Mouse (Mus musculus): ENCODE results near the gene Msx1. TPM values are rescaled to one million over a fixed set of nuclear protein-coding genes. Genes with fewer than 3 reads are reported as not detected.

Gene Msx1
- total RNA-seq, 2 experiments from 2014 or later, result not detected

DNA sequence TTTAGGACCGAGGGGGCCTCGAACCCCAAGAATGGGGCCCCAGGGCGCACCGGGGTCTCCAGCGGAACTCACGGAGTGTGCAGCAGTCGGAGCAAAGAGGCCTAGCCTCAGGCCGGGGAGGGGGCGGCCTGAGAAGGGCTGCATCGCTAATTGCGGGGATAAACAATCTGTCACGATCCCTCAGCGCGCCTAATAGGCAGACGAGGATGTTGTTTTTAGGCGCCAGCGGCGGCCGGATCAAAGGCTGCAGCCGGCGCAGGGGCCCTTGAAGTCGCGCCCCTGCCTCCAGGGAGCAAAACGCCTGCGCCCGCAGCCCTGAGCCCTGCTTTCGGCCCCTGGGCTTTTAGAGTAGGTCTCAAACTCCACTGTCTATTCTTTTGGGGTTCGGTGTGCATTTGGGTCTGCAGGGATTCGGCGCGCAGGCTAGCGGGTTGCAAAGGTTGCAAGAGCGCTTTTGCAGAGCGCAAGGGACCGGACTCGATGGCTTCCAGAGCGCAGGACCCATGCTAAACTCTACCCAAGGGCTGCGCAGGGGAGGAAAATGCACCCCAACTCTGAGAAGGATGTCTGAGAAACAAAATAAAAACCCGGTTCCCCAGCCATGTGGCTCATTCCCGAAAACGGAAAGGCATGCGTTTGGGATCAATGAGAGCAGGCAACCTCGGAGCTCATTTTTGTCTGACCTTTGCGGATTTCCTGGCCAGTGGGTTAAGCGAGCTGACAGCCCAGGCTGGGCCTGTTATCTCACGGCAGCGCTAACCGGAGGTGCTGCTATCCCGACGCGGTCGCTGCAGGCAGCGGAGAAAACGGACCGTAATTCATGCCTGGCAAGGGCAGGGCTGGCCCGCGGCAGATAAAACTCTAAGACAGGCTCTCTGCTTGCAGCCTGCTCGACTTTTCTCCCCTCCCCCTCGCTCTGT lies 2.6 kb upstream of the Msx1 start:
- ATAC-seq (replicated peaks; ENCODE audit: poor library complexity), result 0 out of 2 replicates have a peak, but pooled peaks have one; percentile 15

DNA sequence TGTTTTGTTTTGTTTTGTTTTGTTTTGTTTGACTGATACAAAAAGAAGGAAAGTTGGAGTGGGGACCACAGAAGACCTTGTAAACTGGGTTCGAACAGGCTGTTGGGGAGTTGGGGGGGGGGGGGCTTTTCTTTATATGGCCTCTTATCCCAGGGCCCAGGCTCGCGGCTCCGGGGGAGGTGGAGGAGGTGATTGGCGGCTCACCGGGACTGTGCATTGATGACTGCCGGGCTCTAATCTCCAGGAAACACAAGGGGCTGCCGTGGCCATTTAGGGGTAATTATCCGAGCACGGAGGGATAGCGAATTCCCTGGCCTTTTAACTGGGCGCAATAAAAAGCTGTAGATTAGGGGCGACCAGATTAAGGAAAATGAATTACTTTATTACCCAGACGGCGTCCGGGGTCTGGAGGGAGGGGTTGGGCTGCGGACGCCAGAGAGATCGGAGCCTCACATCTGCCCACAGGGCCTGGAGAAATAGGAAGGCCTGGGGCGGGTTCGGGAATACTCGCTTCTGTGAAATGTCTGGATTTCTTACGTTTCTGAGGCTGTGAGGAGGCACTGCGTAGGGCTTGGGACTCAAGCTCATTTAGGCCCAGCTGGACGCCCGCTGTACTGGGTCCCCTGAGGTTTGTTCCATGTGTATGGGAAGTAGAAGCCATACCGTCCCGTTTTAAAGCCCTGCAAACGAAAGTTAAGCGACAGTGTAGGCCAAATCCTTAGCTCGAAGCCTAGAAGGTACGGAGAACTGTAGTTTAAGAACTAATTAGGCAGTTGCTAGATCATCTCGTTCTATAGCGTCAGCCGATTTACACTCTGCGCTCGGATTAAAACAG lies 1.4 kb upstream of the Msx1 start:
- no peak for ATAC-seq (replicated peaks; ENCODE audit: poor library complexity)

DNA sequence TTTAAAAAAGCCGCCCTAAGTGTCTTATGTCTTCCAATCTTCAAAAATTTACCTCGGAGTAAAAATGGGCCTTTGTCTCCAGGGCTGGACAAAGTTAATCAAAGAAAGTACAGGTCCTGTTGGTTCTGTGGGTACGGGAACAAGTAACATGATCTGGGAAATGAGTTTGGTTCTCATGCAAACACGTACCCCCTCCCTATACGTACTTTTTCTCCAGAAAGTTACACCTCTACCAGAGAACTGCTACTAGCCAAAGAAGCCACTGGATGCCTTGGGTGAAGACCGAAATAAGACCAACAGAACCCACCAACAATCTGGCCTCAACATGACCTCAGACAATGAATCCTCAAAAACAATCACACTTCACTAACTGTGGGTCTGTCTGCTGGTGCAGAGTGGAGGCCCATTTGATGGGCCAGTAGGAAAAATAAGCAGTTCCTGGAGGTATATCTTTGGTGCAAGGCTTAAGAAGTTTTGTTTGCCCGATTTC lies 773 bp upstream of the Msx1 start:
- ATAC-seq (replicated peaks; ENCODE audit: poor library complexity), result no peak

DNA sequence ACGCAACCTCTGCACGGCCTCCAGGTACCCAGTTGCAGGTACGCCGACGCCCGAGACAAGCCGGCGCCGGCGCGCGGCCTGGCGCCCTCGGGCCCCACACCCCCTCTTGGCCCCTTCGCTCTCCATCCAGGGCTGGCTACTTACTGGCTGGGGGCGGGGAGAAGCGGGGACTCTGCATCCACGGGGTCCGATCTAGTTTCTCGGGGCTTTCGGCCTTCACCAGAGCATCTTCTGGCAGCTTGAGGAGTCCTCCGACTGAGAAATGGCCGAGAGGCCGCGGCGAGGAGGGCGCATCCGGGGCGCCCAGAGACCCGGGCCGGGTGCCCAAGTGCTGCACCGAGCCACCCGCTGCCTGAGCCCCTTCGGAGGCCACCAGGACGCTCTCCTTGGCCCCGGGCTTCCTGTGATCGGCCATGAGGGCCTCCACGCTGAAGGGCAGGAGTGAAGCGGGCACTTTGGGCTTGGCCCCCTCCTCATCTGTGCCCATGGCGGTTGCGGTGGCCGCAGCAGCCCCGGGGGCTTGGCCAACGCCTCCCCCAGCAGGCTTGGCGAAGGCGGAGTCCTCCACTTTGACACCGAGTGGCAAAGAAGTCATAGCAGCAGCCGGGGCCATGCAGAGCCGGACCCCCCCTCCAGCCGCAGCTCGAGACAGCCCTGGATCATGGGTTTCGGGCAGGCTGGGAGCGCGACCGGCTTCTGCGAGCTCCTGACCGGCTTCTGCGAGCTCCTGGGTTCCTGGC lies 492 bp downstream of the Msx1 start:
- no peak for ATAC-seq (replicated peaks; ENCODE audit: poor library complexity)

- no peak for ATAC-seq (replicated peaks; ENCODE audit: poor library complexity)
Observed at GRCm38 (mm10) chr5:37822791-37823720, 1.3 kb downstream of the Msx1 start.

- no peak for ATAC-seq (replicated peaks; ENCODE audit: poor library complexity)
Observed at GRCm38 (mm10) chr5:37822116-37822707, 2.2 kb downstream of the Msx1 start.

DNA sequence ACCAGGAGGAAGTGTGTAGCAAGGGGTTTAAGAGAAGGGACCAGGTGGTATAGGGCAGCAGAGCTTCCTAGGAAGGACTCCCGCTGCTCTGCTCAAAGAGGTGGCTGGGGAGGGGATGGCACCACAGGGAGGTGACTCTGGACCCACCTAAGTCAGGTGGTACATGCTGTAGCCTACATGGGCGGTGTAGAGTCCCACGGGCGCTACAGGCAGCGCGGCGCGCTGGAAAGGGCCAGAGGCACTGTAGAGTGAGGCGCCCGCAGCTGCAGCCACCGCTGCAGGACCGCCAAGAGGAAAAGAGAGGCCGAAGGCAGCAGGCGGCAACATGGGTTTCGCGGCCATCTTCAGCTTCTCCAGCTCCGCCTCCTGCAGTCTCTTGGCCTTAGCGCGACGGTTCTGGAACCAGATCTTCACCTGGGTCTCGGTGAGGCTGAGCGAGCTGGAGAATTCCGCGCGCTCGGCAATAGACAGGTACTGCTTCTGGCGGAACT lies 3.2 kb downstream of the Msx1 start:
- no peak for ATAC-seq (replicated peaks; ENCODE audit: poor library complexity)

GRCm38 (mm10) chr5:37820689-37821088 lies 3.7 kb downstream of the Msx1 start:
- no peak for ATAC-seq (replicated peaks; ENCODE audit: poor library complexity)

- ATAC-seq (replicated peaks; ENCODE audit: poor library complexity), result no peak
Observed at GRCm38 (mm10) chr5:37819971-37820370, 4.4 kb downstream of the Msx1 start.

- no peak for ATAC-seq (replicated peaks; ENCODE audit: poor library complexity)
Observed at GRCm38 (mm10) chr5:37819541-37819940, 4.8 kb downstream of the Msx1 start.

GRCm38 (mm10) chr5:37818533-37819215 lies 5.7 kb downstream of the Msx1 start:
- no peak for ATAC-seq (replicated peaks; ENCODE audit: poor library complexity)

- ATAC-seq (replicated peaks; ENCODE audit: poor library complexity), result no peak
Observed at GRCm38 (mm10) chr5:37817658-37818532, 6.5 kb downstream of the Msx1 start.

DNA sequence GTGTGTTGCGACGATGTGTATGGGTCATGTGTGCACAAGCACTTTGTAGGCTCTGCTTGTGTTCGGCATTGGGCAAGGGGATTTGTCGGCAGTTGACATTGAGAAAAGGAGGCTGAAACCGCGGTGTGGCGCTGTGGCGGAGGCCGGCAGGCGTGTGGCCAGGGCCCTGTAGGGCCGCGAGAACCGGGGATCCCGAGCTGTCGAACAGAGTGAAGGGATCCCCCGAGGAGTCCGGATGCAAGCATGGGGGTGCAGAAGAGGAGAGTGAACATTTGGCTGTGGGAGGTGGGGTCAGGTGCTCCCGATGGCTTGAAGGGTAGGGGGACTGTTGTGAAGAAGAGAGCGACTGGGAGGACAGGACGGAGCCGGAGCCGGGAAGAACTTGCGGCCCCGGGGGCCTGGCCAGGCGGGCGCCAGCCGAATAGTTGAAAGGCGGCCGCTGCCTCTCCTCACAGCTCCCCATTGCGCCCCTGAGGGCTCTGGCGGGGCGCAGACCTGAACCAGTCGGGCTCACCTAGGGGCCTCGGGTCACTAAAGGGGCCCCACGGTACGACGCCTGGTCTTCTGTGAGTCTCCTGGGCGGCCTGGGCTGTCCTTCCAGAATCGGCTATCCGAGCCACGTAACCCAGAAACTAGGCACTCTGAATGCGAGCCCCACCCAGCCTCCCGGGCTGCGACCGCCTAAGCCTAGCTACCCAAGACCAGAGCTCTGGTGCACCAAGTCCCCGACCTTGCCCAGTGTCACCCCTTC lies 7.3 kb downstream of the Msx1 start:
- no peak for ATAC-seq (replicated peaks; ENCODE audit: poor library complexity)

GRCm38 (mm10) chr5:37815909-37816308 lies 8.5 kb downstream of the Msx1 start:
- ATAC-seq (replicated peaks; ENCODE audit: poor library complexity), result no peak

DNA sequence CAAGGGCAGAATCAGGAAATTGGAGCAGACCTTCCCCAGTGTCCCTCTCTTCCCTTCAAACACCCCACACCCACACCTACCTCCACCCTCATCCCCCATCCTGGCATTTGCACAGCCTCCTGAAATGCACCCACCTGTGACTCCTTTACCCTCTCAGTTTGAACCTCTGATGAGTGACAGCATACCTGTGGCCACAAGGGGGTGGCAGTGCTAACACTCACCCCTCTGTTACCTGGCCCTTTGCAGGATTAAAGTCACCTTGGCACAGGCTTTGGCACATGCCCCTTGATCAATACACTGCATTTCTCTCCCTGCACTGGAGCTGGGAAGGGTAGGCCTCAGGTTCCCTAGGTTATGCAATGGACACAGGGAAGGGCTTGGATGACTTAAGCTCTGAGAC lies 10.2 kb downstream of the Msx1 start:
- ATAC-seq (replicated peaks; ENCODE audit: poor library complexity), result no peak

DNA sequence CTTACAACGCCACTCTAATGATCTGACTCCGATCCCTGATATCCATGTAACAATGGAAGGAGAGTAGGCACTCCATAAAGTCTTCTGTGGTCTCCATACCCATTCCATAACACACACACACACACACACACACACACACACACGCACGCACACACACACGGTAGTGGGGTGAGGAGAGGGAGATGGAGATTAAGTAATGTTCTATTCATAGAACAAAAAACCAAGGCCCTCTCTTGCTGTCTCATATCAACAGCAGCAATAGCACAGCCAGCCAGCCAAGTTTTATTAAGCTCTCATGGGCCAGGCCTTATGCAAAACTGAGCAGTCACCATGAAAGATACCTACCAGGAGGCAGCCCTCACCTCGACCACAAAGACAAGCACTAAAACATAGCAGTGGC lies 19.1 kb downstream of the Msx1 start:
- no peak for ATAC-seq (replicated peaks; ENCODE audit: poor library complexity)

- ATAC-seq (replicated peaks; ENCODE audit: poor library complexity), result no peak
Observed at GRCm38 (mm10) chr5:37804512-37805118, 19.8 kb downstream of the Msx1 start.
